Mouse (Mus musculus): ENCODE data around the gene Rspo3. TPM values are rescaled to one million over a fixed set of nuclear protein-coding genes. Genes with fewer than 3 reads are reported as not detected.

Rspo3 gene
- 3.4 and 19.8 TPM in 2 replicates for polyA plus RNA-seq (2015; fragmentation: Nextera tagmentation; extraction: Ambion mirVana)

- Histone ChIP-seq H3K27me3 (ENCODE audit: control insufficient read depth, insufficient read depth, low read depth, low read length) (peaks cover 11% of the 10 kb centered on the region), H3K9me3 (replicated peaks; ENCODE audit: control insufficient read depth, low read length, poor library complexity, severe bottlenecking) (no peaks in the 10 kb centered on the region), H3K27ac (ENCODE audit: low read length) (peak within 1 kb of the TSS; percentile 46; the same call in 1 of the 2 replicates), H3K9ac (ENCODE audit: low read depth, low read length) (peak within 1 kb of the TSS; percentile 69), H3K4me3 (ENCODE audit: low read depth, low read length) (peak within 1 kb of the TSS; percentile 70), H3K4me2 (ENCODE audit: low read length) (peak within 1 kb of the TSS; percentile 100), H3K4me1 (ENCODE audit: control insufficient read depth, insufficient read depth, low read length) (peaks cover 22% of the 10 kb centered on the region), H3K36me3 (ENCODE audit: control insufficient read depth, insufficient read depth, low read length) (no peaks in the 10 kb centered on the region)
- ATAC-seq = peak; percentile 83
- under 1% methylated on average over 43 of the region's 44 CpGs for WGBS
Observed at GRCm38 (mm10) chr10:29535546-29536260, at the start of gene Rspo3. TSS of gene Rspo3 (minus strand) at chr10:29535867.

- no peak overlapping the region for H3K27ac ChIP-seq (ENCODE audit: low read length)
- H3K4me2 ChIP-seq (ENCODE audit: low read length) = no peak overlapping the region
- no peaks in the 10 kb centered on the region for H3K27me3 ChIP-seq (ENCODE audit: control insufficient read depth, insufficient read depth, low read depth, low read length)
- ATAC-seq = no peak
- no peaks in the 10 kb centered on the region for H3K36me3 ChIP-seq (ENCODE audit: control insufficient read depth, insufficient read depth, low read length)
- 71% methylated on average over 3 of the region's 3 CpGs for WGBS
- H3K4me1 ChIP-seq (ENCODE audit: control insufficient read depth, insufficient read depth, low read length) = no peaks in the 10 kb centered on the region
- H3K9ac ChIP-seq (ENCODE audit: low read depth, low read length) = no peak overlapping the region
- H3K4me3 ChIP-seq (ENCODE audit: low read depth, low read length) = no peak overlapping the region
- no peaks in the 10 kb centered on the region for H3K9me3 ChIP-seq (replicated peaks; ENCODE audit: control insufficient read depth, low read length, poor library complexity, severe bottlenecking)
Observed at GRCm38 (mm10) chr10:29581940-29582339, 46.3 kb upstream of the Rspo3 start.

GRCm38 (mm10) chr10:29581476-29581875 is 45.8 kb upstream of the Rspo3 start:
- ATAC-seq = no peak
- no peaks in the 10 kb centered on the region for H3K36me3 ChIP-seq (ENCODE audit: control insufficient read depth, insufficient read depth, low read length)
- H3K9ac ChIP-seq (ENCODE audit: low read depth, low read length) = no peak overlapping the region
- H3K27ac ChIP-seq (ENCODE audit: low read length) = no peak overlapping the region
- H3K4me2 ChIP-seq (ENCODE audit: low read length) = no peak overlapping the region
- no peak overlapping the region for H3K4me3 ChIP-seq (ENCODE audit: low read depth, low read length)
- H3K9me3 ChIP-seq (replicated peaks; ENCODE audit: control insufficient read depth, low read length, poor library complexity, severe bottlenecking) = no peaks in the 10 kb centered on the region
- H3K27me3 ChIP-seq (ENCODE audit: control insufficient read depth, insufficient read depth, low read depth, low read length) = no peaks in the 10 kb centered on the region
- 91% methylated on average over 3 of the region's 3 CpGs for WGBS
- H3K4me1 ChIP-seq (ENCODE audit: control insufficient read depth, insufficient read depth, low read length) = no peaks in the 10 kb centered on the region

GRCm38 (mm10) chr10:29555983-29556382 is 20.3 kb upstream of the Rspo3 start:
- Histone ChIP-seq H3K4me3 (ENCODE audit: low read depth, low read length) (no peak overlapping the region), H3K4me2 (ENCODE audit: low read length) (no peak overlapping the region), H3K9ac (ENCODE audit: low read depth, low read length) (no peak overlapping the region), H3K27me3 (ENCODE audit: control insufficient read depth, insufficient read depth, low read depth, low read length) (no peaks in the 10 kb centered on the region), H3K9me3 (replicated peaks; ENCODE audit: control insufficient read depth, low read length, poor library complexity, severe bottlenecking) (no peaks in the 10 kb centered on the region), H3K27ac (ENCODE audit: low read length) (no peak overlapping the region), H3K36me3 (ENCODE audit: control insufficient read depth, insufficient read depth, low read length) (no peaks in the 10 kb centered on the region), H3K4me1 (ENCODE audit: control insufficient read depth, insufficient read depth, low read length) (no peaks in the 10 kb centered on the region)
- 84% methylated on average over 2 of the region's 2 CpGs for WGBS
- ATAC-seq = no peak

- H3K9me3 ChIP-seq (replicated peaks; ENCODE audit: control insufficient read depth, low read length, poor library complexity, severe bottlenecking) = no peaks in the 10 kb centered on the region
- ATAC-seq = no peak
- H3K27me3 ChIP-seq (ENCODE audit: control insufficient read depth, insufficient read depth, low read depth, low read length) = no peaks in the 10 kb centered on the region
- H3K4me3 ChIP-seq (ENCODE audit: low read depth, low read length) = no peak overlapping the region
- H3K4me2 ChIP-seq (ENCODE audit: low read length) = no peak overlapping the region
- H3K36me3 ChIP-seq (ENCODE audit: control insufficient read depth, insufficient read depth, low read length) = no peaks in the 10 kb centered on the region
- 88% methylated on average over 2 of the region's 2 CpGs for WGBS
- H3K27ac ChIP-seq (ENCODE audit: low read length) = no peak overlapping the region
- no peaks in the 10 kb centered on the region for H3K4me1 ChIP-seq (ENCODE audit: control insufficient read depth, insufficient read depth, low read length)
- H3K9ac ChIP-seq (ENCODE audit: low read depth, low read length) = no peak overlapping the region
Observed at GRCm38 (mm10) chr10:29554365-29554764, 18.7 kb upstream of the Rspo3 start.

- Histone ChIP-seq H3K27ac (ENCODE audit: low read length) (no peak overlapping the region), H3K4me1 (ENCODE audit: control insufficient read depth, insufficient read depth, low read length) (no peaks in the 10 kb centered on the region), H3K27me3 (ENCODE audit: control insufficient read depth, insufficient read depth, low read depth, low read length) (no peaks in the 10 kb centered on the region), H3K9me3 (replicated peaks; ENCODE audit: control insufficient read depth, low read length, poor library complexity, severe bottlenecking) (no peaks in the 10 kb centered on the region), H3K36me3 (ENCODE audit: control insufficient read depth, insufficient read depth, low read length) (no peaks in the 10 kb centered on the region), H3K9ac (ENCODE audit: low read depth, low read length) (no peak overlapping the region), H3K4me3 (ENCODE audit: low read depth, low read length) (no peak overlapping the region), H3K4me2 (ENCODE audit: low read length) (no peak overlapping the region)
- ATAC-seq = no peak
- WGBS = 89% methylated on average over 3 of the region's 3 CpGs
Observed at GRCm38 (mm10) chr10:29542982-29543381, 7.3 kb upstream of the Rspo3 start.

GRCm38 (mm10) chr10:29539516-29539915 is 3.8 kb upstream of the Rspo3 start:
- no peak overlapping the region for H3K4me3 ChIP-seq (ENCODE audit: low read depth, low read length)
- no peak for ATAC-seq
- H3K36me3 ChIP-seq (ENCODE audit: control insufficient read depth, insufficient read depth, low read length) = no peaks in the 10 kb centered on the region
- H3K27ac ChIP-seq (ENCODE audit: low read length) = no peak overlapping the region
- peaks cover 6% of the 10 kb centered on the region for H3K4me1 ChIP-seq (ENCODE audit: control insufficient read depth, insufficient read depth, low read length)
- H3K9me3 ChIP-seq (replicated peaks; ENCODE audit: control insufficient read depth, low read length, poor library complexity, severe bottlenecking) = no peaks in the 10 kb centered on the region
- no peaks in the 10 kb centered on the region; the same call in 1 of the 2 replicates for H3K27me3 ChIP-seq (ENCODE audit: control insufficient read depth, insufficient read depth, low read depth, low read length)
- H3K4me2 ChIP-seq (ENCODE audit: low read length) = no peak overlapping the region
- 80% methylated on average over 2 of the region's 2 CpGs for WGBS
- H3K9ac ChIP-seq (ENCODE audit: low read depth, low read length) = no peak overlapping the region

- no peak overlapping the region for H3K27ac ChIP-seq (ENCODE audit: low read length)
- H3K9ac ChIP-seq (ENCODE audit: low read depth, low read length) = no peak overlapping the region
- WGBS = 73% methylated on average over 2 of the region's 2 CpGs
- H3K36me3 ChIP-seq (ENCODE audit: control insufficient read depth, insufficient read depth, low read length) = no peaks in the 10 kb centered on the region
- H3K4me2 ChIP-seq (ENCODE audit: low read length) = no peak overlapping the region
- H3K4me3 ChIP-seq (ENCODE audit: low read depth, low read length) = no peak overlapping the region
- H3K9me3 ChIP-seq (replicated peaks; ENCODE audit: control insufficient read depth, low read length, poor library complexity, severe bottlenecking) = no peaks in the 10 kb centered on the region
- H3K27me3 ChIP-seq (ENCODE audit: control insufficient read depth, insufficient read depth, low read depth, low read length) = peaks cover 7% of the 10 kb centered on the region
- ATAC-seq = no peak
- peaks cover 13% of the 10 kb centered on the region for H3K4me1 ChIP-seq (ENCODE audit: control insufficient read depth, insufficient read depth, low read length)
Observed at GRCm38 (mm10) chr10:29538791-29539190, 3.1 kb upstream of the Rspo3 start.

- Histone ChIP-seq H3K27me3 (ENCODE audit: control insufficient read depth, insufficient read depth, low read depth, low read length) (peaks cover 11% of the 10 kb centered on the region), H3K4me1 (ENCODE audit: control insufficient read depth, insufficient read depth, low read length) (peaks cover 22% of the 10 kb centered on the region), H3K9me3 (replicated peaks; ENCODE audit: control insufficient read depth, low read length, poor library complexity, severe bottlenecking) (no peaks in the 10 kb centered on the region), H3K9ac (ENCODE audit: low read depth, low read length) (0 out of 2 replicates have a peak overlapping the region, but pooled peaks have one; percentile 58), H3K4me2 (ENCODE audit: low read length) (peak overlapping the region; percentile 100), H3K36me3 (ENCODE audit: control insufficient read depth, insufficient read depth, low read length) (no peaks in the 10 kb centered on the region), H3K4me3 (ENCODE audit: low read depth, low read length) (peak overlapping the region; percentile 70), H3K27ac (ENCODE audit: low read length) (no peak overlapping the region)
- ATAC-seq = no peak
- WGBS = 1% methylated on average over 7 of the region's 7 CpGs
Observed at GRCm38 (mm10) chr10:29534830-29535227, 838 bp downstream of the Rspo3 start.

Data from midbrain, embryonic 16.5 days (tissue).